Mouse (Mus musculus) liver, postnatal 0 days (tissue): ENCODE results near the gene Gm9040.
"Not testable (repeated sequence)": the region's sequence is repeated elsewhere in the genome, so short reads cannot be mapped to it uniquely, and the experiment has no call there.

Experiments used
- CTCF ChIP-seq: sonication (generic); IDR thresholded peaks from 2 replicates; pipeline ENCODE4 v1.5.1; 2016; ENCODE audit warnings: antibody characterized with exemption, low read depth
- EP300 ChIP-seq: IDR thresholded peaks from 2 replicates; pipeline ENCODE4 v1.6.1; 2016; ENCODE audit warnings: antibody characterized with exemption, low read depth, mild to moderate bottlenecking

DNA sequence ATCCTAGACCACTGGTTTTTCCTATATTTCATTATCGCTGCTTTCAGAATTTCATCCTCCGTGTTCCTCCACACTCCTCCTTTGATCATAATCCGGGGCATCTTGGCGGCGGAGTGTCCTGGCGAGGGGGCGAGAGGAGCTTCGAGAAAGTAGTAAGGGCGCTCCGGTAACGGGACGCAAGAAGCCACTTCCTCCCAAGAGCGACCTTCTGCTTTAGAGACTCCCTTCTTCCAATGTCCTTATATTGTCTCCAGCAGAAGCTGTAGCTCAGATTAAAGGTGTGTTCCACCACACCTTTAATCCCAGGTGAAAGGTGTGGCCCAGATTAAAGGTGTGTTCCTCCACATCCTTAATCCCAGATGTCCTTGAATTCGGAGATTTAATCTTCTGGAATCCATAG, 21.8 kb upstream of the Gm9040 start, which contains the start of gene Gm9048:
- TF ChIP-seq CTCF, EP300: not testable (repeated sequence)
